32 mouse cellular contexts compared by ENCODE assay signal in the genomic region with DNA sequence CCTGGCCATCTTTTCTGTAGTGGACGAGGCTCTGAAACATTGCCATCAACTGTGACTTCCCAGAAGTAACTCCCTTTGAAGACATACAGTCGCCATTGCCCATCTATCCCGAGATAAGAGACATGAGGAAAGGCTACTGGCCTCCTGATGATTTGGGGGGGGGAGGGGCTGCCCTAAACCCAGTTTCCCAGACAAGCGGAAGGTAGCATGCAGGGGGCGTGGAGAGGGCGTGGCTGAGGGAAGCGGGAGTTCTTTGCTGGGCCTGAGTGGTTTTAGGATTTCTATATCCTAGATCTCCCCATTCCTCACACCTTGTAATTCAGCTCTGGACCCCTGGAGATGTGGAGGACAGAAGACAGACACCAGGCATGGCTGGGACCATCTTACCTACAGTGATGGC. TPM values are rescaled to one million over a fixed set of nuclear protein-coding genes. Genes with fewer than 3 reads are reported as not detected.
DNase-seq lines count a peak whose midpoint lies in the region; ATAC-seq lines count a peak whose summit lies in the region.
"Had no signal": no experiment of that assay in that cellular context is flagged by ENCODE, and none has a peak within 500 bp of the region (broad histone marks: within the 10 kb centered on the region; RNA-seq: fewer than 3 reads in every experiment).

No protein-coding gene starts in this region.

- H3K27me3 ChIP-seq in heart, embryonic 11.5 days (ENCODE audit: control insufficient read depth, insufficient read depth, low read length): peaks cover 32% of the 10 kb centered on the region
- H3K27me3 ChIP-seq in kidney, embryonic 15.5 days: peaks cover 68% of the 10 kb centered on the region
- H3K27me3 ChIP-seq in limb, embryonic 10.5 days (ENCODE audit: low read depth, poor library complexity, severe bottlenecking): peaks cover 79% of the 10 kb centered on the region

- intact Hi-C loops in heart, postnatal 10 days (cut with DNase I): loop anchor here (1.0 kb wide), 1 partner anchor 28 kb away; no protein-coding TSS in a partner anchor
- intact Hi-C loops in left cerebral cortex, postnatal 4 days (cut with DNase I): no loop called here

- no peaks in the 10 kb centered on the region for H3K9me3 ChIP-seq in heart, embryonic 11.5 days (replicated peaks; ENCODE audit: control insufficient read depth, low read length)
- no peaks in the 10 kb centered on the region for H3K9me3 ChIP-seq in kidney, embryonic 15.5 days (replicated peaks)
- no peaks in the 10 kb centered on the region for H3K9me3 ChIP-seq in limb, embryonic 10.5 days (replicated peaks)
- H3K9me3 ChIP-seq: G1E; limb, embryonic 12.5 days; liver, embryonic 13.5 days; midbrain, embryonic 15.5 days; neural tube, embryonic 13.5 days had no signal

- H3K27ac ChIP-seq in heart, embryonic 11.5 days (ENCODE audit: low read depth, low read length): no peak overlapping the region
- H3K27ac ChIP-seq in kidney, embryonic 15.5 days: no peak overlapping the region
- no peak overlapping the region for H3K27ac ChIP-seq in limb, embryonic 10.5 days
- H3K27ac ChIP-seq: forebrain, embryonic 10.5 days; heart, adult 2 months; limb, embryonic 12.5 days; liver, embryonic 13.5 days; midbrain, embryonic 15.5 days; neural tube, embryonic 13.5 days had no signal

- 3% methylated on average over 7 of the region's 7 CpGs for WGBS in heart, embryonic 11.5 days (ENCODE audit: insufficient replicate concordance)
- 4% methylated on average over 7 of the region's 7 CpGs for WGBS in kidney, embryonic 15.5 days
- WGBS in limb, embryonic 10.5 days: 7% methylated on average over 7 of the region's 7 CpGs

- no peaks in the 10 kb centered on the region for H3K36me3 ChIP-seq in heart, embryonic 11.5 days (ENCODE audit: control insufficient read depth, insufficient read depth, low read length)
- no peaks in the 10 kb centered on the region for H3K36me3 ChIP-seq in kidney, embryonic 15.5 days
- no peaks in the 10 kb centered on the region for H3K36me3 ChIP-seq in limb, embryonic 10.5 days
- H3K36me3 ChIP-seq: forebrain, embryonic 10.5 days; G1E; limb, embryonic 12.5 days; liver, embryonic 13.5 days; midbrain, embryonic 15.5 days; neural tube, embryonic 13.5 days had no signal

- no peak for ATAC-seq in heart, embryonic 11.5 days (replicated peaks; ENCODE audit: insufficient number of reproducible peaks, low FRiP score, low TSS enrichment)
- ATAC-seq in kidney, embryonic 15.5 days (replicated peaks; ENCODE audit: low FRiP score): no peak
- ATAC-seq: activated CD4-positive, CD25-positive, alpha-beta regulatory T cell, adult 4 months; CD4-positive, CD25-positive, alpha-beta regulatory T cell, adult 4 months; forebrain, embryonic 16.5 days; hindbrain, embryonic 16.5 days; midbrain, embryonic 15.5 days; Patski had no signal

- DNase-seq in heart, postnatal 10 days: no peak
- DNase-seq in kidney, postnatal 14 days: no peak
- peak; percentile 52 for DNase-seq in ES-CJ7 (ENCODE audit: low read depth, low spot score)
- no peak for DNase-seq in limb, embryonic 10.5 days (ENCODE audit: low spot score)
- no peak for DNase-seq in left cerebral cortex, postnatal 4 days
- DNase-seq: adrenal gland, postnatal 25 days; cerebellum, adult 9-10 months; gastrocnemius, postnatal 14 days; heart, adult 2 months; kidney, adult 11 months; liver, embryonic 13.5 days; lung, adult 2 months; lung, postnatal 36 days; retina, postnatal 1 day; right cerebral cortex, postnatal 25 days; spleen, adult 18-20 months had no signal

- H3K9ac ChIP-seq in heart, embryonic 11.5 days (ENCODE audit: low read depth, low read length): no peak overlapping the region
- 0 out of 2 replicates have a peak overlapping the region, but pooled peaks have one; percentile 7 for H3K9ac ChIP-seq in kidney, embryonic 15.5 days
- H3K9ac ChIP-seq: limb, embryonic 12.5 days; liver, embryonic 13.5 days; midbrain, embryonic 15.5 days; neural tube, embryonic 13.5 days had no signal

- H3K4me2 ChIP-seq in heart, embryonic 11.5 days: peak overlapping the region; percentile 54; the same call in 1 of the 2 replicates
- no peak overlapping the region for H3K4me2 ChIP-seq in kidney, embryonic 15.5 days
- H3K4me2 ChIP-seq: midbrain, embryonic 15.5 days had no signal

- H3K4me1 ChIP-seq in heart, embryonic 11.5 days (ENCODE audit: control insufficient read depth, insufficient read depth, low read length): peaks cover 47% of the 10 kb centered on the region
- peaks cover 35% of the 10 kb centered on the region for H3K4me1 ChIP-seq in kidney, embryonic 15.5 days
- H3K4me1 ChIP-seq in limb, embryonic 10.5 days: peaks cover 57% of the 10 kb centered on the region

- no peak overlapping the region for H3K4me3 ChIP-seq in heart, embryonic 11.5 days (ENCODE audit: low read depth, low read length)
- H3K4me3 ChIP-seq in kidney, embryonic 15.5 days (replicated peaks): no peak overlapping the region
- H3K4me3 ChIP-seq in limb, embryonic 10.5 days: peak overlapping the region; percentile 42
- H3K4me3 ChIP-seq: heart, adult 2 months; limb, embryonic 12.5 days; midbrain, embryonic 15.5 days; neural tube, embryonic 13.5 days had no signal

RNA-seq across cellular contexts. Expression of a gene that starts 6.3 kb away (rescaled TPM):
- 2.1 and 2.3 TPM in 2 replicates for polyA plus RNA-seq in heart, embryonic 11.5 days (2014; fragmentation: Nextera tagmentation; extraction: Ambion mirVana)
- total RNA-seq in heart, postnatal 10 days (2021): not detected
- polyA plus RNA-seq in kidney, embryonic 15.5 days (2015; fragmentation: Nextera tagmentation; extraction: Ambion mirVana): 0.35 TPM in 1 of 2 replicates, not detected in the other
- polyA plus RNA-seq in limb, embryonic 10.5 days (2016; fragmentation: Nextera tagmentation; extraction: Ambion mirVana): 0.31 TPM in 1 of 2 replicates, not detected in the other
- under 1 TPM in 1 of 2 experiments, not detected in 1; 0.50 TPM for total RNA-seq in left cerebral cortex, postnatal 4 days (2021)
- total RNA-seq: G1E; gastrocnemius, postnatal 14 days; heart, adult 2 months; layer of hippocampus, postnatal 25 days had no signal
- polyA plus RNA-seq: G1E; kidney, embryonic 16.5 days; lung, adult 2 months; neural tube, embryonic 13.5 days had no signal

RNA-seq across cellular contexts. Expression of a gene that starts 14.6 kb away (rescaled TPM):
- 0.10 and 0.14 TPM in 2 replicates for polyA plus RNA-seq in heart, embryonic 11.5 days (2014; fragmentation: Nextera tagmentation; extraction: Ambion mirVana)
- total RNA-seq in heart, postnatal 10 days (2021): not detected
- polyA plus RNA-seq in kidney, embryonic 15.5 days (2015; fragmentation: Nextera tagmentation; extraction: Ambion mirVana): not detected in 2 replicates
- not detected in 2 replicates for polyA plus RNA-seq in limb, embryonic 10.5 days (2016; fragmentation: Nextera tagmentation; extraction: Ambion mirVana)
- under 1 TPM; 0.48 to 0.74 TPM for total RNA-seq in left cerebral cortex, postnatal 4 days (2021)
- total RNA-seq: adrenal gland, postnatal 25 days; gastrocnemius, postnatal 14 days; heart, adult 2 months; hematopoietic stem cell, adult 5-6 weeks had no signal
- polyA plus RNA-seq: activated CD4-positive, CD25-positive, alpha-beta regulatory T cell, adult 4 months; CD4-positive, CD25-positive, alpha-beta regulatory T cell, adult 4 months; embryonic facial prominence, embryonic 11.5 days; forebrain, embryonic 10.5 days; G1E; kidney, embryonic 16.5 days; limb, embryonic 12.5 days; liver, embryonic 13.5 days; Patski had no signal

RNA-seq across cellular contexts. Expression of a gene that starts 19.0 kb away (rescaled TPM):
- 3.3 and 5.6 TPM in 2 replicates for polyA plus RNA-seq in heart, embryonic 11.5 days (2014; fragmentation: Nextera tagmentation; extraction: Ambion mirVana)
- total RNA-seq in heart, postnatal 10 days (2021): 1 to 10 TPM; 7.4 to 8.4 TPM
- polyA plus RNA-seq in kidney, embryonic 15.5 days (2015; fragmentation: Nextera tagmentation; extraction: Ambion mirVana): 1.3 and 1.4 TPM in 2 replicates
- polyA plus RNA-seq in limb, embryonic 10.5 days (2016; fragmentation: Nextera tagmentation; extraction: Ambion mirVana): 0.75 and 2.3 TPM in 2 replicates
- total RNA-seq in left cerebral cortex, postnatal 4 days (2021): 1 to 10 TPM; 4.3 to 5.1 TPM
- polyA plus RNA-seq: activated CD4-positive, CD25-positive, alpha-beta regulatory T cell, adult 4 months; CD4-positive, CD25-positive, alpha-beta regulatory T cell, adult 4 months; G1E had no signal

RNA-seq across cellular contexts. Expression of a gene that starts 29.1 kb away (rescaled TPM):
- 6.0 and 15.1 TPM in 2 replicates for polyA plus RNA-seq in heart, embryonic 11.5 days (2014; fragmentation: Nextera tagmentation; extraction: Ambion mirVana)
- total RNA-seq in heart, postnatal 10 days (2021): 10 to 100 TPM; 39.8 to 46.3 TPM
- 13.6 and 17.1 TPM in 2 replicates for polyA plus RNA-seq in kidney, embryonic 15.5 days (2015; fragmentation: Nextera tagmentation; extraction: Ambion mirVana)
- polyA plus RNA-seq in limb, embryonic 10.5 days (2016; fragmentation: Nextera tagmentation; extraction: Ambion mirVana): 11.3 and 11.9 TPM in 2 replicates
- total RNA-seq in left cerebral cortex, postnatal 4 days (2021): 10 to 100 TPM; 88.1 to 90.1 TPM

RNA-seq across cellular contexts. Expression of a gene that starts 34.9 kb away (rescaled TPM):
- polyA plus RNA-seq in heart, embryonic 11.5 days (2014; fragmentation: Nextera tagmentation; extraction: Ambion mirVana): 4.4 and 5.3 TPM in 2 replicates
- total RNA-seq in heart, postnatal 10 days (2021): 10 to 100 TPM; 25.7 to 25.9 TPM
- 1.0 and 1.6 TPM in 2 replicates for polyA plus RNA-seq in kidney, embryonic 15.5 days (2015; fragmentation: Nextera tagmentation; extraction: Ambion mirVana)
- 1.5 and 1.6 TPM in 2 replicates for polyA plus RNA-seq in limb, embryonic 10.5 days (2016; fragmentation: Nextera tagmentation; extraction: Ambion mirVana)
- 100 to 1,000 TPM; 121 to 122 TPM for total RNA-seq in left cerebral cortex, postnatal 4 days (2021)
- total RNA-seq: G1E; hematopoietic stem cell, adult 5-6 weeks had no signal
- polyA plus RNA-seq: activated CD4-positive, CD25-positive, alpha-beta regulatory T cell, adult 4 months; CD4-positive, CD25-positive, alpha-beta regulatory T cell, adult 4 months had no signal
